Mouse (Mus musculus) G1E (cell line): Measurements from ENCODE around the gene Mmel1.

Experiments
- CTCF ChIP-seq: IDR thresholded peaks from 2 replicates; pipeline ENCODE4 v1.5.1; 2012; ENCODE audit warnings: low read depth, low read length, inconsistent platforms, mixed read lengths
- GATA1 ChIP-seq: IDR thresholded peaks from 2 replicates; pipeline ENCODE4 v1.6.1; 2012; ENCODE audit warnings: borderline replicate concordance, low read length, inconsistent platforms, mixed read lengths
- POLR2AphosphoS5 ChIP-seq: IDR thresholded peaks from 2 replicates; pipeline ENCODE4 v1.6.1; 2012; ENCODE audit warnings: low read depth, low read length, inconsistent platforms; ENCODE audit not compliant: insufficient replicate concordance

- TF ChIP-seq CTCF (no peak), GATA1 (no peak), POLR2AphosphoS5 (no peak)
These were observed 16.7 kb upstream of the Mmel1 start for GRCm38 (mm10) chr4:154852696-154853095.
